Mouse (Mus musculus) spleen, postnatal 10 days (tissue): Measurements from ENCODE around the gene Msi1.

Source experiments
- DNase-seq, 2 experiments: peaks; one replicate each; pipeline ENCODE4 v3.0.0; 2021 to 2022; ENCODE audit warnings: low spot score in 2 of 2

Gene Msi1

GRCm38 (mm10) chr5:115469791-115470190 lies 40.4 kb downstream of the Msi1 start:
- DNase-seq, result no peak

GRCm38 (mm10) chr5:115470766-115471531 lies 41.5 kb downstream of the Msi1 start:
- peak; percentile 56 to 79 for DNase-seq

GRCm38 (mm10) chr5:115473191-115473590 lies 43.8 kb downstream of the Msi1 start:
- DNase-seq, result no peak

- no peak for DNase-seq
Observed at GRCm38 (mm10) chr5:115474174-115474828, 44.9 kb downstream of the Msi1 start.

- DNase-seq, result no peak
Observed at GRCm38 (mm10) chr5:115475337-115476106, 46.1 kb downstream of the Msi1 start.

- no peak for DNase-seq
Observed at GRCm38 (mm10) chr5:115476107-115476727, 46.8 kb downstream of the Msi1 start.

GRCm38 (mm10) chr5:115479561-115479960 lies 50.2 kb downstream of the Msi1 start:
- DNase-seq, result no peak

- peak; percentile 20 to 52 for DNase-seq
Observed at GRCm38 (mm10) chr5:115480101-115480500, 50.7 kb downstream of the Msi1 start.

GRCm38 (mm10) chr5:115482390-115483265 lies 53.2 kb downstream of the Msi1 start:
- DNase-seq, result no peak

GRCm38 (mm10) chr5:115483385-115483784 lies 54.0 kb downstream of the Msi1 start:
- no peak for DNase-seq

GRCm38 (mm10) chr5:115483947-115484920 lies 54.8 kb downstream of the Msi1 start, which contains the start of gene Sirt4:
Gene Sirt4, minus strand, starts transcription at chr5:115484725.
- peak; percentile 60 to 83 for DNase-seq

GRCm38 (mm10) chr5:115484996-115485395 lies 55.6 kb downstream of the Msi1 start:
- no peak for DNase-seq

- DNase-seq, result no peak
Observed at GRCm38 (mm10) chr5:115485489-115486205, 56.2 kb downstream of the Msi1 start.

GRCm38 (mm10) chr5:115486726-115487125 lies 57.3 kb downstream of the Msi1 start:
- no peak for DNase-seq

- no peak for DNase-seq
Observed at GRCm38 (mm10) chr5:115487353-115487752, 58.0 kb downstream of the Msi1 start.

GRCm38 (mm10) chr5:115487942-115488580 lies 58.7 kb downstream of the Msi1 start:
- no peak for DNase-seq

- DNase-seq, result peak; percentile 85 to 91
Observed at GRCm38 (mm10) chr5:115488841-115489698, 59.7 kb downstream of the Msi1 start.
